Mouse (Mus musculus): ENCODE measurements at regions not wholly inside any gene's neighbourhood (a gene's known extent, or its start where the extent isn't known, plus 50 kb on each side); places are given as distances from the start of the nearest gene placed in this dataset.

- no peaks in the 10 kb centered on the region for H3K36me3 ChIP-seq (ENCODE audit: control insufficient read depth, insufficient read depth)
- H3K27me3 ChIP-seq (ENCODE audit: control insufficient read depth, insufficient read depth, insufficient read length): peaks cover 25% of the 10 kb centered on the region
- no peaks in the 10 kb centered on the region for H3K79me2 ChIP-seq (ENCODE audit: control insufficient read depth, insufficient read depth)
- no peak for TF ChIP-seq MYOD1 (IDR thresholded peaks at IDR 0.05; ENCODE audit: control insufficient read depth, insufficient read length, low read depth)
- TF ChIP-seq MYOG (IDR thresholded peaks at IDR 0.05; ENCODE audit: control insufficient read depth, extremely low read depth, insufficient read length): no peak
- TF ChIP-seq USF1 (IDR thresholded peaks at IDR 0.05; ENCODE audit: low read depth): no peak
- no peak overlapping the region for H3K4me3 ChIP-seq (ENCODE audit: insufficient read depth, poor library complexity, severe bottlenecking)
- no peak overlapping the region for H3ac ChIP-seq (ENCODE audit: control insufficient read depth, insufficient read length, low read depth)
- H3K79me3 ChIP-seq (ENCODE audit: low read depth): no peaks in the 10 kb centered on the region
Observed at GRCm38 (mm10) chr8:86338574-86339264, 241.8 kb downstream of the Abcc12 start.

GRCm38 (mm10) chr8:86331383-86331782 lies 249.1 kb downstream of the Abcc12 start:
- Histone ChIP-seq H3K4me3 (ENCODE audit: insufficient read depth, poor library complexity, severe bottlenecking) (no peak overlapping the region), H3K79me2 (ENCODE audit: control insufficient read depth, insufficient read depth) (no peaks in the 10 kb centered on the region), H3ac (ENCODE audit: control insufficient read depth, insufficient read length, low read depth) (no peak overlapping the region), H3K27me3 (ENCODE audit: control insufficient read depth, insufficient read depth, insufficient read length) (peaks cover 32% of the 10 kb centered on the region), H3K79me3 (ENCODE audit: low read depth) (no peaks in the 10 kb centered on the region), H3K36me3 (ENCODE audit: control insufficient read depth, insufficient read depth) (no peaks in the 10 kb centered on the region)
- TF ChIP-seq CTCF (IDR thresholded peaks at IDR 0.05; ENCODE audit: control insufficient read depth, insufficient read depth, insufficient read length) (no peak), CEBPB (IDR thresholded peaks at IDR 0.05; ENCODE audit: low read depth) (no peak), MYOG (IDR thresholded peaks at IDR 0.05; ENCODE audit: control insufficient read depth, extremely low read depth, insufficient read length) (no peak), MAX (IDR thresholded peaks at IDR 0.05) (no peak), FOSL1 (IDR thresholded peaks at IDR 0.05; ENCODE audit: insufficient read depth, low read length, poor library complexity, severe bottlenecking) (no peak), MYOD1 (IDR thresholded peaks at IDR 0.05; ENCODE audit: control insufficient read depth, insufficient read length, low read depth) (no peak), USF1 (IDR thresholded peaks at IDR 0.05; ENCODE audit: low read depth) (no peak)

- Histone ChIP-seq H3K79me2 (ENCODE audit: control insufficient read depth, insufficient read depth) (no peaks in the 10 kb centered on the region), H3K27me3 (ENCODE audit: control insufficient read depth, insufficient read depth, insufficient read length) (peaks cover 18% of the 10 kb centered on the region), H3ac (ENCODE audit: control insufficient read depth, insufficient read length, low read depth) (no peak overlapping the region), H3K79me3 (ENCODE audit: low read depth) (no peaks in the 10 kb centered on the region), H3K4me3 (ENCODE audit: insufficient read depth, poor library complexity, severe bottlenecking) (no peak overlapping the region), H3K36me3 (ENCODE audit: control insufficient read depth, insufficient read depth) (no peaks in the 10 kb centered on the region)
- no peak for TF ChIP-seq FOSL1 (IDR thresholded peaks at IDR 0.05; ENCODE audit: insufficient read depth, low read length, poor library complexity, severe bottlenecking)
Observed at GRCm38 (mm10) chr8:86328626-86329025, 251.9 kb downstream of the Abcc12 start.

GRCm38 (mm10) chr8:86327982-86328381 lies 252.5 kb downstream of the Abcc12 start:
- no peak overlapping the region for H3ac ChIP-seq (ENCODE audit: control insufficient read depth, insufficient read length, low read depth)
- H3K27me3 ChIP-seq (ENCODE audit: control insufficient read depth, insufficient read depth, insufficient read length): peaks cover 18% of the 10 kb centered on the region
- no peaks in the 10 kb centered on the region for H3K36me3 ChIP-seq (ENCODE audit: control insufficient read depth, insufficient read depth)
- no peaks in the 10 kb centered on the region for H3K79me3 ChIP-seq (ENCODE audit: low read depth)
- no peak overlapping the region for H3K4me3 ChIP-seq (ENCODE audit: insufficient read depth, poor library complexity, severe bottlenecking)
- H3K79me2 ChIP-seq (ENCODE audit: control insufficient read depth, insufficient read depth): no peaks in the 10 kb centered on the region
- no peak for TF ChIP-seq CEBPB (IDR thresholded peaks at IDR 0.05; ENCODE audit: low read depth)
- TF ChIP-seq MAX (IDR thresholded peaks at IDR 0.05): no peak
- no peak for TF ChIP-seq USF1 (IDR thresholded peaks at IDR 0.05; ENCODE audit: low read depth)
- no peak for TF ChIP-seq MYOG (IDR thresholded peaks at IDR 0.05; ENCODE audit: control insufficient read depth, extremely low read depth, insufficient read length)
- no peak for TF ChIP-seq CTCF (IDR thresholded peaks at IDR 0.05; ENCODE audit: control insufficient read depth, insufficient read depth, insufficient read length)
- TF ChIP-seq MYOD1 (IDR thresholded peaks at IDR 0.05; ENCODE audit: control insufficient read depth, insufficient read length, low read depth): no peak
- no peak for TF ChIP-seq FOSL1 (IDR thresholded peaks at IDR 0.05; ENCODE audit: insufficient read depth, low read length, poor library complexity, severe bottlenecking)

- Histone ChIP-seq H3K4me3 (ENCODE audit: insufficient read depth, poor library complexity, severe bottlenecking) (no peak overlapping the region), H3K79me3 (ENCODE audit: low read depth) (no peaks in the 10 kb centered on the region), H3K79me2 (ENCODE audit: control insufficient read depth, insufficient read depth) (no peaks in the 10 kb centered on the region), H3ac (ENCODE audit: control insufficient read depth, insufficient read length, low read depth) (no peak overlapping the region), H3K36me3 (ENCODE audit: control insufficient read depth, insufficient read depth) (no peaks in the 10 kb centered on the region), H3K27me3 (ENCODE audit: control insufficient read depth, insufficient read depth, insufficient read length) (peaks cover 10% of the 10 kb centered on the region)
- TF ChIP-seq USF1 (IDR thresholded peaks at IDR 0.05; ENCODE audit: low read depth) (no peak), MYOG (IDR thresholded peaks at IDR 0.05; ENCODE audit: control insufficient read depth, extremely low read depth, insufficient read length) (no peak), CTCF (IDR thresholded peaks at IDR 0.05; ENCODE audit: control insufficient read depth, insufficient read depth, insufficient read length) (no peak), MYOD1 (IDR thresholded peaks at IDR 0.05; ENCODE audit: control insufficient read depth, insufficient read length, low read depth) (no peak), FOSL1 (IDR thresholded peaks at IDR 0.05; ENCODE audit: insufficient read depth, low read length, poor library complexity, severe bottlenecking) (no peak), CEBPB (IDR thresholded peaks at IDR 0.05; ENCODE audit: low read depth) (no peak), MAX (IDR thresholded peaks at IDR 0.05) (no peak)
Observed at GRCm38 (mm10) chr8:86325040-86325439, 255.4 kb downstream of the Abcc12 start.

DNA sequence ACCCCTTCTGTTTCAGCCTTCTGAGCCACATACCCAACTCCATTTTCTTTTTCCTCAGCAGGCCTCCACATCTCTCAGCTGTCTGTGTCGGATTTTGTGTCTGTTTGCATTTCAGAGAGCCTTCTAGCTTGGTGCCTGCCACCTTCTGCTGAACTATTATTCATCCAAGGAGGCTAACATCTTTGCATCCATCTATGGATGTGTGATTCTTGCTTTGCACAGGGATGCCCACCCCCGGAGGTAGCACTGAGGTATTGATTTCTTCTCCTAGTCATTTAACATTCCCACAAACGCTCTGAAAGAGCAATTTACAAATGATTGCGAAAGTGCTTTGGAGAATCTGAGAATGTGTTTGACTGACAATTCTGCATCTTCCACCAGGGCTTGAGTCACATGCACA lies 255.9 kb downstream of the Abcc12 start:
- H3K36me3 ChIP-seq (ENCODE audit: control insufficient read depth, insufficient read depth): no peaks in the 10 kb centered on the region
- no peak overlapping the region for H3K4me3 ChIP-seq (ENCODE audit: insufficient read depth, poor library complexity, severe bottlenecking)
- no peak for TF ChIP-seq CEBPB (IDR thresholded peaks at IDR 0.05; ENCODE audit: low read depth)
- TF ChIP-seq FOSL1 (IDR thresholded peaks at IDR 0.05; ENCODE audit: insufficient read depth, low read length, poor library complexity, severe bottlenecking): no peak
- no peak for TF ChIP-seq CTCF (IDR thresholded peaks at IDR 0.05; ENCODE audit: control insufficient read depth, insufficient read depth, insufficient read length)
- TF ChIP-seq MAX (IDR thresholded peaks at IDR 0.05): no peak
- no peak for TF ChIP-seq USF1 (IDR thresholded peaks at IDR 0.05; ENCODE audit: low read depth)
- no peaks in the 10 kb centered on the region for H3K79me3 ChIP-seq (ENCODE audit: low read depth)
- H3ac ChIP-seq (ENCODE audit: control insufficient read depth, insufficient read length, low read depth): no peak overlapping the region
- no peaks in the 10 kb centered on the region for H3K79me2 ChIP-seq (ENCODE audit: control insufficient read depth, insufficient read depth)
- H3K27me3 ChIP-seq (ENCODE audit: control insufficient read depth, insufficient read depth, insufficient read length): peaks cover 10% of the 10 kb centered on the region

All from C2C12 (cell line).